7 mouse cellular contexts compared by ENCODE assay signal in genomic region chrX:107402481-107402880, GRCm38 (mm10). TPM values are rescaled to one million over a fixed set of nuclear protein-coding genes. Genes with fewer than 3 reads are reported as not detected.
A peak's percentile ranks its signal among the peaks of the same experiment; 100 is the strongest.
DNase-seq lines count a peak whose midpoint lies in the region; ATAC-seq and TF ChIP-seq lines count a peak whose summit lies in the region.

No protein-coding gene starts in this region.

- peak overlapping the region; percentile 86 for H3K27ac ChIP-seq in embryonic facial prominence, embryonic 15.5 days (replicated peaks)
- peak overlapping the region; percentile 44; the same call in 1 of the 2 replicates for H3K27ac ChIP-seq in hindbrain, embryonic 16.5 days (ENCODE audit: low read depth, low read length)
- H3K27ac ChIP-seq in stomach, postnatal 0 days (replicated peaks) = peak overlapping the region; percentile 69

- ATAC-seq in embryonic facial prominence, embryonic 15.5 days (ENCODE audit: insufficient number of reproducible peaks, low FRiP score, low TSS enrichment, low read depth) = no peak
- no peak; the same call in 1 of the 2 replicates for ATAC-seq in hindbrain, embryonic 16.5 days
- ATAC-seq in stomach, postnatal 0 days (ENCODE audit: low FRiP score, low TSS enrichment) = no peak

- peak overlapping the region; percentile 51 for H3K4me2 ChIP-seq in embryonic facial prominence, embryonic 15.5 days (replicated peaks)
- peak overlapping the region; percentile 65 for H3K4me2 ChIP-seq in hindbrain, embryonic 16.5 days (ENCODE audit: low read length)
- peak overlapping the region; percentile 58 for H3K4me2 ChIP-seq in stomach, postnatal 0 days (replicated peaks; ENCODE audit: low read depth)

- H3K9ac ChIP-seq in embryonic facial prominence, embryonic 15.5 days = peak overlapping the region; percentile 40
- H3K9ac ChIP-seq in hindbrain, embryonic 16.5 days (ENCODE audit: low read depth, low read length) = peak overlapping the region; percentile 61
- H3K9ac ChIP-seq in stomach, postnatal 0 days (ENCODE audit: low read length) = peak overlapping the region; percentile 64

- peak; percentile 7 for DNase-seq in right cerebral cortex, postnatal 4 days
- no peak for DNase-seq in right cerebral cortex, postnatal 25 days
- DNase-seq in lung, postnatal 36 days = peak; percentile 7
- DNase-seq in stomach, postnatal 0 days (ENCODE audit: low spot score) = peak; percentile 16
- DNase-seq in spleen, postnatal 4 days (ENCODE audit: low spot score in 2 of 2) = no peak

- TF ChIP-seq EP300 in stomach, postnatal 0 days (optimal IDR thresholded peaks at IDR 0.05) = no peak

- H3K36me3 ChIP-seq in embryonic facial prominence, embryonic 15.5 days = no peaks in the 10 kb centered on the region
- H3K36me3 ChIP-seq in hindbrain, embryonic 16.5 days (ENCODE audit: control insufficient read depth, insufficient read depth, low read length) = no peaks in the 10 kb centered on the region
- no peaks in the 10 kb centered on the region for H3K36me3 ChIP-seq in stomach, postnatal 0 days (ENCODE audit: control insufficient read depth, insufficient read depth, low read length)

- no peak for TF ChIP-seq CTCF in stomach, postnatal 0 days (IDR thresholded peaks at IDR 0.05; ENCODE audit: low read depth)

- H3K9me3 ChIP-seq in embryonic facial prominence, embryonic 15.5 days (replicated peaks) = no peaks in the 10 kb centered on the region
- no peaks in the 10 kb centered on the region for H3K9me3 ChIP-seq in hindbrain, embryonic 16.5 days (ENCODE audit: control insufficient read depth, low read length)
- no peaks in the 10 kb centered on the region for H3K9me3 ChIP-seq in stomach, postnatal 0 days (ENCODE audit: control insufficient read depth, low read length)

- H3K27me3 ChIP-seq in embryonic facial prominence, embryonic 15.5 days = no peaks in the 10 kb centered on the region
- H3K27me3 ChIP-seq in hindbrain, embryonic 16.5 days (replicated peaks; ENCODE audit: control insufficient read depth, insufficient read depth, low read length) = no peaks in the 10 kb centered on the region
- no peaks in the 10 kb centered on the region for H3K27me3 ChIP-seq in stomach, postnatal 0 days (ENCODE audit: control insufficient read depth, insufficient read depth, low read length)

- H3K4me3 ChIP-seq in embryonic facial prominence, embryonic 15.5 days (replicated peaks) = peak overlapping the region; percentile 57
- H3K4me3 ChIP-seq in hindbrain, embryonic 16.5 days (ENCODE audit: low read length) = peak overlapping the region; percentile 52
- H3K4me3 ChIP-seq in stomach, postnatal 0 days (ENCODE audit: low read depth, low read length) = peak overlapping the region; percentile 53

- 27% methylated on average over 18 of the region's 18 CpGs for WGBS in embryonic facial prominence, embryonic 15.5 days
- 22% methylated on average over 18 of the region's 18 CpGs for WGBS in hindbrain, embryonic 16.5 days
- WGBS in stomach, postnatal 0 days = 11% methylated on average over 18 of the region's 18 CpGs

- no peaks in the 10 kb centered on the region for H3K4me1 ChIP-seq in embryonic facial prominence, embryonic 15.5 days
- H3K4me1 ChIP-seq in hindbrain, embryonic 16.5 days (ENCODE audit: control insufficient read depth, insufficient read depth, low read depth, low read length) = no peaks in the 10 kb centered on the region
- H3K4me1 ChIP-seq in stomach, postnatal 0 days (replicated peaks; ENCODE audit: control insufficient read depth, insufficient read depth) = no peaks in the 10 kb centered on the region

RNA-seq across cellular contexts. Expression of gene Itm2a, which starts 0.7 kb away (rescaled TPM):
- 1,173 and 1,308 TPM in 2 replicates for polyA plus RNA-seq in embryonic facial prominence, embryonic 15.5 days (2015; fragmentation: Nextera tagmentation; extraction: Ambion mirVana)
- polyA plus RNA-seq in hindbrain, embryonic 16.5 days (2015; fragmentation: Nextera tagmentation; extraction: Ambion mirVana) = 162 and 202 TPM in 2 replicates
- 549 and 577 TPM in 2 replicates for polyA plus RNA-seq in stomach, postnatal 0 days (2015; fragmentation: Nextera tagmentation; extraction: Ambion mirVana)

Comparison
In these comparisons a context has a peak if more than half of its experiments do, and no peak if none do; other contexts are left out.
1. DNase-seq: peak in right cerebral cortex, postnatal 4 days (single experiment), lung, postnatal 36 days (single experiment) and stomach, postnatal 0 days (single experiment); none in right cerebral cortex, postnatal 25 days (single experiment) and spleen, postnatal 4 days (0 of 2).
2. Peak in every context shown above with its lines, with median percentiles within 50 percentile points of each other: H3K27ac ChIP-seq, H3K4me2 ChIP-seq, H3K4me3 ChIP-seq and H3K9ac ChIP-seq.